Mouse (Mus musculus): ENCODE measurements at regions not wholly inside any gene's neighbourhood (a gene's known extent, or its start where the extent isn't known, plus 50 kb on each side); places are given as distances from the start of the nearest gene placed in this dataset.

- H3K36me3 ChIP-seq (ENCODE audit: control insufficient read depth, insufficient read depth, low read length) = no peaks in the 10 kb centered on the region
- no peak overlapping the region for H3K27ac ChIP-seq (replicated peaks in 1 of 2; ENCODE audit: control insufficient read depth in 1 of 2, insufficient read depth in 1 of 2, low read depth in 2 of 2, low read length in 2 of 2)
- peaks cover 7% of the 10 kb centered on the region for H3K9me3 ChIP-seq (ENCODE audit: control insufficient read depth, low read length)
- WGBS = 42% methylated on average over 7 of the region's 7 CpGs
- no peak for ATAC-seq (ENCODE audit: insufficient number of reproducible peaks, insufficient read depth, low FRiP score, low read depth)
- H3K27me3 ChIP-seq (ENCODE audit: control insufficient read depth, insufficient read depth, low read length) = no peaks in the 10 kb centered on the region
- no peak overlapping the region for H3K4me3 ChIP-seq (ENCODE audit: control insufficient read depth in 1 of 2, insufficient read depth in 1 of 2, low read depth in 1 of 2, low read length in 2 of 2)
- H3K4me2 ChIP-seq (ENCODE audit: low read length) = no peak overlapping the region
- no peak overlapping the region for H3K9ac ChIP-seq (ENCODE audit: low read length)
- 0 out of 4 replicates have a peak, but pooled peaks cover 0 to 2% of the 10 kb centered on the region in 2 experiments for H3K4me1 ChIP-seq (ENCODE audit: control insufficient read depth in 2 of 2, insufficient read depth in 2 of 2, low read length in 2 of 2)
These were observed 258.6 kb upstream of the Stt3b start for GRCm38 (mm10) chr9:115568693-115569334.

GRCm38 (mm10) chr9:115570998-115571397 is 260.8 kb upstream of the Stt3b start:
- H3K27ac ChIP-seq (replicated peaks in 1 of 2; ENCODE audit: control insufficient read depth in 1 of 2, insufficient read depth in 1 of 2, low read depth in 2 of 2, low read length in 2 of 2) = no peak overlapping the region
- no peak for ATAC-seq (ENCODE audit: insufficient number of reproducible peaks, insufficient read depth, low FRiP score, low read depth)
- 0 out of 4 replicates have a peak, but pooled peaks cover 0 to 2% of the 10 kb centered on the region in 2 experiments for H3K4me1 ChIP-seq (ENCODE audit: control insufficient read depth in 2 of 2, insufficient read depth in 2 of 2, low read length in 2 of 2)
- no peak overlapping the region for H3K4me2 ChIP-seq (ENCODE audit: low read length)
- 84% methylated on average over 4 of the region's 4 CpGs for WGBS
- H3K36me3 ChIP-seq (ENCODE audit: control insufficient read depth, insufficient read depth, low read length) = no peaks in the 10 kb centered on the region
- H3K9me3 ChIP-seq (ENCODE audit: control insufficient read depth, low read length) = peaks cover 7% of the 10 kb centered on the region
- H3K27me3 ChIP-seq (ENCODE audit: control insufficient read depth, insufficient read depth, low read length) = no peaks in the 10 kb centered on the region
- H3K9ac ChIP-seq (ENCODE audit: low read length) = no peak overlapping the region
- no peak overlapping the region for H3K4me3 ChIP-seq (ENCODE audit: control insufficient read depth in 1 of 2, insufficient read depth in 1 of 2, low read depth in 1 of 2, low read length in 2 of 2)

- Histone ChIP-seq H3K36me3 (ENCODE audit: control insufficient read depth, insufficient read depth, low read length) (no peaks in the 10 kb centered on the region), H3K4me2 (ENCODE audit: low read length) (no peak overlapping the region), H3K27ac (replicated peaks in 1 of 2; ENCODE audit: control insufficient read depth in 1 of 2, insufficient read depth in 1 of 2, low read depth in 2 of 2, low read length in 2 of 2) (no peak overlapping the region), H3K4me3 (ENCODE audit: control insufficient read depth in 1 of 2, insufficient read depth in 1 of 2, low read depth in 1 of 2, low read length in 2 of 2) (no peak overlapping the region), H3K9me3 (ENCODE audit: control insufficient read depth, low read length) (no peaks in the 10 kb centered on the region; the same call in 1 of the 2 replicates), H3K9ac (ENCODE audit: low read length) (no peak overlapping the region), H3K27me3 (ENCODE audit: control insufficient read depth, insufficient read depth, low read length) (no peaks in the 10 kb centered on the region), H3K4me1 (ENCODE audit: control insufficient read depth in 2 of 2, insufficient read depth in 2 of 2, low read length in 2 of 2) (no peaks in the 10 kb centered on the region)
- no peak for ATAC-seq (ENCODE audit: insufficient number of reproducible peaks, insufficient read depth, low FRiP score, low read depth)
- 88% methylated on average over 3 of the region's 3 CpGs for WGBS
These were observed 270.9 kb upstream of the Stt3b start for GRCm38 (mm10) chr9:115581116-115581515.

- no peak overlapping the region for H3K27ac ChIP-seq (replicated peaks in 1 of 2; ENCODE audit: control insufficient read depth in 1 of 2, insufficient read depth in 1 of 2, low read depth in 2 of 2, low read length in 2 of 2)
- WGBS = 80% methylated on average over 11 of the region's 11 CpGs
- H3K9ac ChIP-seq (ENCODE audit: low read length) = no peak overlapping the region
- H3K9me3 ChIP-seq (ENCODE audit: control insufficient read depth, low read length) = no peaks in the 10 kb centered on the region
- no peaks in the 10 kb centered on the region for H3K4me1 ChIP-seq (ENCODE audit: control insufficient read depth in 2 of 2, insufficient read depth in 2 of 2, low read length in 2 of 2)
- no peak overlapping the region for H3K4me2 ChIP-seq (ENCODE audit: low read length)
- H3K27me3 ChIP-seq (ENCODE audit: control insufficient read depth, insufficient read depth, low read length) = no peaks in the 10 kb centered on the region
- no peaks in the 10 kb centered on the region for H3K36me3 ChIP-seq (ENCODE audit: control insufficient read depth, insufficient read depth, low read length)
- no peak overlapping the region for H3K4me3 ChIP-seq (ENCODE audit: control insufficient read depth in 1 of 2, insufficient read depth in 1 of 2, low read depth in 1 of 2, low read length in 2 of 2)
- ATAC-seq (ENCODE audit: insufficient number of reproducible peaks, insufficient read depth, low FRiP score, low read depth) = no peak
These were observed 273.3 kb upstream of the Stt3b start for GRCm38 (mm10) chr9:115583548-115583947.

GRCm38 (mm10) chr9:115584874-115585273 is 274.7 kb upstream of the Stt3b start:
- H3K4me2 ChIP-seq (ENCODE audit: low read length) = no peak overlapping the region
- no peak overlapping the region for H3K9ac ChIP-seq (ENCODE audit: low read length)
- no peaks in the 10 kb centered on the region for H3K4me1 ChIP-seq (ENCODE audit: control insufficient read depth in 2 of 2, insufficient read depth in 2 of 2, low read length in 2 of 2)
- no peaks in the 10 kb centered on the region for H3K27me3 ChIP-seq (ENCODE audit: control insufficient read depth, insufficient read depth, low read length)
- no peak overlapping the region for H3K27ac ChIP-seq (replicated peaks in 1 of 2; ENCODE audit: control insufficient read depth in 1 of 2, insufficient read depth in 1 of 2, low read depth in 2 of 2, low read length in 2 of 2)
- no peak overlapping the region for H3K4me3 ChIP-seq (ENCODE audit: control insufficient read depth in 1 of 2, insufficient read depth in 1 of 2, low read depth in 1 of 2, low read length in 2 of 2)
- 69% methylated on average over 7 of the region's 7 CpGs for WGBS
- no peaks in the 10 kb centered on the region for H3K9me3 ChIP-seq (ENCODE audit: control insufficient read depth, low read length)
- no peak for ATAC-seq (ENCODE audit: insufficient number of reproducible peaks, insufficient read depth, low FRiP score, low read depth)
- no peaks in the 10 kb centered on the region for H3K36me3 ChIP-seq (ENCODE audit: control insufficient read depth, insufficient read depth, low read length)

GRCm38 (mm10) chr9:115592466-115592865 is 282.2 kb upstream of the Stt3b start:
- H3K4me2 ChIP-seq (ENCODE audit: low read length) = no peak overlapping the region
- ATAC-seq (ENCODE audit: insufficient number of reproducible peaks, insufficient read depth, low FRiP score, low read depth) = no peak
- no peak overlapping the region for H3K9ac ChIP-seq (ENCODE audit: low read length)
- WGBS = 75% methylated on average over 5 of the region's 5 CpGs
- no peaks in the 10 kb centered on the region for H3K4me1 ChIP-seq (ENCODE audit: control insufficient read depth in 2 of 2, insufficient read depth in 2 of 2, low read length in 2 of 2)
- H3K27ac ChIP-seq (replicated peaks in 1 of 2; ENCODE audit: control insufficient read depth in 1 of 2, insufficient read depth in 1 of 2, low read depth in 2 of 2, low read length in 2 of 2) = no peak overlapping the region
- H3K36me3 ChIP-seq (ENCODE audit: control insufficient read depth, insufficient read depth, low read length) = no peaks in the 10 kb centered on the region
- no peaks in the 10 kb centered on the region for H3K9me3 ChIP-seq (ENCODE audit: control insufficient read depth, low read length)
- H3K27me3 ChIP-seq (ENCODE audit: control insufficient read depth, insufficient read depth, low read length) = no peaks in the 10 kb centered on the region
- no peak overlapping the region for H3K4me3 ChIP-seq (ENCODE audit: control insufficient read depth in 1 of 2, insufficient read depth in 1 of 2, low read depth in 1 of 2, low read length in 2 of 2)

GRCm38 (mm10) chr9:115600228-115600627 is 290.0 kb upstream of the Stt3b start:
- no peaks in the 10 kb centered on the region for H3K9me3 ChIP-seq (ENCODE audit: control insufficient read depth, low read length)
- 83% methylated on average over 9 of the region's 9 CpGs for WGBS
- H3K27ac ChIP-seq (replicated peaks in 1 of 2; ENCODE audit: control insufficient read depth in 1 of 2, insufficient read depth in 1 of 2, low read depth in 2 of 2, low read length in 2 of 2) = no peak overlapping the region
- H3K4me3 ChIP-seq (ENCODE audit: control insufficient read depth in 1 of 2, insufficient read depth in 1 of 2, low read depth in 1 of 2, low read length in 2 of 2) = no peak overlapping the region
- H3K27me3 ChIP-seq (ENCODE audit: control insufficient read depth, insufficient read depth, low read length) = no peaks in the 10 kb centered on the region
- H3K4me2 ChIP-seq (ENCODE audit: low read length) = no peak overlapping the region
- H3K4me1 ChIP-seq (ENCODE audit: control insufficient read depth in 2 of 2, insufficient read depth in 2 of 2, low read length in 2 of 2) = no peaks in the 10 kb centered on the region
- no peak for ATAC-seq (ENCODE audit: insufficient number of reproducible peaks, insufficient read depth, low FRiP score, low read depth)
- no peak overlapping the region for H3K9ac ChIP-seq (ENCODE audit: low read length)
- H3K36me3 ChIP-seq (ENCODE audit: control insufficient read depth, insufficient read depth, low read length) = no peaks in the 10 kb centered on the region

GRCm38 (mm10) chr9:115600826-115601225 is 290.6 kb upstream of the Stt3b start:
- no peak for ATAC-seq (ENCODE audit: insufficient number of reproducible peaks, insufficient read depth, low FRiP score, low read depth)
- no peaks in the 10 kb centered on the region for H3K27me3 ChIP-seq (ENCODE audit: control insufficient read depth, insufficient read depth, low read length)
- H3K4me2 ChIP-seq (ENCODE audit: low read length) = no peak overlapping the region
- 66% methylated on average over 2 of the region's 2 CpGs for WGBS
- no peaks in the 10 kb centered on the region for H3K4me1 ChIP-seq (ENCODE audit: control insufficient read depth in 2 of 2, insufficient read depth in 2 of 2, low read length in 2 of 2)
- H3K9me3 ChIP-seq (ENCODE audit: control insufficient read depth, low read length) = 0 out of 2 replicates have a peak, but pooled peaks cover under 1% of the 10 kb centered on the region
- no peaks in the 10 kb centered on the region for H3K36me3 ChIP-seq (ENCODE audit: control insufficient read depth, insufficient read depth, low read length)
- H3K9ac ChIP-seq (ENCODE audit: low read length) = no peak overlapping the region
- no peak overlapping the region for H3K4me3 ChIP-seq (ENCODE audit: control insufficient read depth in 1 of 2, insufficient read depth in 1 of 2, low read depth in 1 of 2, low read length in 2 of 2)
- H3K27ac ChIP-seq (replicated peaks in 1 of 2; ENCODE audit: control insufficient read depth in 1 of 2, insufficient read depth in 1 of 2, low read depth in 2 of 2, low read length in 2 of 2) = no peak overlapping the region

Measured in heart, embryonic 14.5 days (tissue).